Mouse (Mus musculus) lung, embryonic 16.5 days (tissue): ENCODE measurements around the gene A930018P22Rik. TPM values are rescaled to one million over a fixed set of nuclear protein-coding genes. Genes with fewer than 3 reads are reported as not detected.

Experiments
- ATAC-seq: fragments of 200-750 bp; cut with Nextera tagmentation; 2 replicates; pipeline ENCODE4 v1.8.0; 2017; ENCODE audit warnings: low read depth, mild to moderate bottlenecking, moderate library complexity
- H3K27ac ChIP-seq: fragments of 300-500 bp; sonication (generic); 2 replicates; pipeline ENCODE4 v1.5.1; 2014; ENCODE audit warnings: mild to moderate bottlenecking, control low read depth, low read length
- H3K27me3 ChIP-seq: fragments of 300-500 bp; sonication (generic); 2 replicates; pipeline ENCODE4 v1.6.1; 2014; ENCODE audit warnings: low read depth, low read length, mixed read lengths; ENCODE audit not compliant: control insufficient read depth, insufficient read depth
- H3K36me3 ChIP-seq: fragments of 300-500 bp; sonication (generic); 2 replicates; pipeline ENCODE4 v1.6.1; 2014; ENCODE audit warnings: low read length; ENCODE audit not compliant: control insufficient read depth, insufficient read depth
- H3K4me1 ChIP-seq: fragments of 300-500 bp; sonication (generic); replicated peaks from 2 replicates; pipeline ENCODE4 v1.6.1; 2014; ENCODE audit warnings: low read length, mixed read lengths; ENCODE audit not compliant: control insufficient read depth, insufficient read depth
- H3K4me2 ChIP-seq: fragments of 300-500 bp; sonication (generic); 2 replicates; pipeline ENCODE4 v1.6.1; 2014; ENCODE audit warnings: low read depth, low read length, control low read depth
- H3K4me3 ChIP-seq: fragments of 300-500 bp; sonication (generic); 2 replicates; pipeline ENCODE4 v1.5.1; 2014; ENCODE audit warnings: mild to moderate bottlenecking, low read length, control low read depth
- H3K9ac ChIP-seq: fragments of 300-500 bp; sonication (generic); 2 replicates; pipeline ENCODE4 v1.6.1; 2014; ENCODE audit warnings: low read length, control low read depth
- H3K9me3 ChIP-seq: fragments of 300-500 bp; sonication (generic); 2 replicates; pipeline ENCODE4 v1.6.1; 2016; ENCODE audit warnings: low read length; ENCODE audit not compliant: control insufficient read depth
- WGBS: fragments of 180-500 bp; shearing (Covaris S2); extraction: QIAGEN DNeasy Blood & Tissue Kit; methylation state at CpG from one replicate; pipeline ENCODE4 v1.1.7; 2014; 5-methylcytosine and 5-hydroxymethylcytosine counted together
- polyA plus RNA-seq: library from polyadenylated mRNA; unstranded; fragments of >200 nt; fragmentation: Nextera tagmentation; extraction: Ambion mirVana; gene quantifications from 2 replicates; pipeline ENCODE4 v1.2.1, GENCODE M21; 2015

A930018P22Rik gene
- polyA plus RNA-seq, 1 experiment from 2014 or later = not detected

DNA sequence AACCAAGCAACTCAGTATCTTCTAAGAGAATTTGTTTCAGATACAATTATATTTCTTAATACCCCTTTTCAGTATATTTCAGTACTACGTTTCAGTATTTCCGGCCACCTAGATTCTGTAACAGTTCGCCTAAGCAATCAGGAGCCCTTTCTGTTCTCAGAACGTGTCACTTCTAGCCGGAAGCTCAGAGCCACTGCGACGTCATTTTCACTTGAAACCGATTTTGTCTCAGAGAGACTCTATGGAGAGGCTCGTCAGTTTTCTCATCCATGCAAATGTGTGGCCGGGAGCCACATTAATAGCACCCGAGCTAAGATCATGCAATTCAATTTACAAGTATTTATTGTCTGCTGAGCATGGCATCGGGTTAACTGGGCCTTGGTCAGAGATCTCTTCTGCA, 21.4 kb downstream of the A930018P22Rik start:
- Histone ChIP-seq H3K27ac (no peak overlapping the region), H3K36me3 (no peaks in the 10 kb centered on the region), H3K4me1 (no peaks in the 10 kb centered on the region), H3K9me3 (no peaks in the 10 kb centered on the region), H3K9ac (no peak overlapping the region), H3K4me3 (no peak overlapping the region), H3K27me3 (no peaks in the 10 kb centered on the region), H3K4me2 (no peak overlapping the region)
- ATAC-seq = no peak
- 85% methylated on average over 12 of the region's 12 CpGs for WGBS

DNA sequence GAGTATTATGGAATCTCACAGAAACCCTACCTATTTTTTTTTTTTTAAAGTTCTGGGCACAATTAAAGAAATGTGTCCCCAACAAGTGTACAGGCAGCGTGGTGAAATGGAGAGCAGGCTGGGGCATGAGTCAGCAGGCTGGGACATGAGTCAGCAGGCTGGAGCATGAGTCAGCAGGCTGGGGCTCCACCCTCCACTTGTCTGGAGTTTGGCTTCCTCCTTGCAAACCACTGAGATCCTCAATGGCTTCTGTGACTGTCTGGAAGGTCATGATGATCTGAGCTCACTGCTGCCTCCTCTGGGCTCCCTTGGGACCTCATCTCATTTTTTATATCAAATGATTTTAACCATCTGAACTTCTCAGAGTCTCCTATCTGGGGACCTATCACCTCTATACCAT, 23.4 kb downstream of the A930018P22Rik start:
- Histone ChIP-seq H3K4me3 (no peak overlapping the region), H3K36me3 (no peaks in the 10 kb centered on the region), H3K4me2 (no peak overlapping the region), H3K27ac (no peak overlapping the region), H3K9ac (no peak overlapping the region), H3K9me3 (no peaks in the 10 kb centered on the region), H3K27me3 (no peaks in the 10 kb centered on the region), H3K4me1 (no peaks in the 10 kb centered on the region)
- no peak for ATAC-seq
- 74% methylated on average over 1 of the region's 1 CpGs for WGBS

DNA sequence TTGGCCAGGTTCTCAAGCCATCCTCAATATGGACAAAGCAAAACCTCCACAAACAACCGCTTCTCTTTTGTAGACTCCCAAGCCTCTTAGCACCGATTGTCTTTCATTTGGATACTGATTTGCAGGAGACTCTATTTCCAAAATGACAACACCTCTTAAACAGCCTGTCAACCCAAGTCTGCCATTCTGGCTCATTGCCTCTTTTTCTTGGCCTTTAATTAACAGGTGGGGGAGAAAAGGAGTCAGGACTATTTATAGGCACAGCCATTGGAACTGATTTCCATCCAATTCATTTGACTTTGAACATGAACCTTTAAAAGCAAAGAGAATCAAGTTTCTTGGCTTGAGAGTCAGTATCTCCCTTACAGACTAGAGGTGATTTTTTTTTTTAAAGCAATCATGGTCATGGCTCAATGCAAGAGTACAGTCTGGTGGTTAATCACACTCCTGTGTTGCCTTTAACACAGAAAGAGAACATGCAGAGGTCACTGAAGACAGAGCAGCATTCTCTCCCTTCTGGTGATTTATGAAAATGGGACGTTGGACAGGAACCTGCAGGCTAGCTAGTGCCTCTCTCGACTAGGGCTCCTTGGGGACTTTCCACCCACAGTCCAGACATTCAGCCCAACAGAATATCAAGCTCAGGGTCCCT, 25.5 kb downstream of the A930018P22Rik start:
- Histone ChIP-seq H3K9ac (no peak overlapping the region), H3K36me3 (no peaks in the 10 kb centered on the region), H3K4me1 (no peaks in the 10 kb centered on the region), H3K27me3 (no peaks in the 10 kb centered on the region), H3K27ac (no peak overlapping the region), H3K9me3 (no peaks in the 10 kb centered on the region), H3K4me2 (no peak overlapping the region), H3K4me3 (no peak overlapping the region)
- WGBS = 66% methylated on average over 4 of the region's 4 CpGs
- ATAC-seq = no peak

DNA sequence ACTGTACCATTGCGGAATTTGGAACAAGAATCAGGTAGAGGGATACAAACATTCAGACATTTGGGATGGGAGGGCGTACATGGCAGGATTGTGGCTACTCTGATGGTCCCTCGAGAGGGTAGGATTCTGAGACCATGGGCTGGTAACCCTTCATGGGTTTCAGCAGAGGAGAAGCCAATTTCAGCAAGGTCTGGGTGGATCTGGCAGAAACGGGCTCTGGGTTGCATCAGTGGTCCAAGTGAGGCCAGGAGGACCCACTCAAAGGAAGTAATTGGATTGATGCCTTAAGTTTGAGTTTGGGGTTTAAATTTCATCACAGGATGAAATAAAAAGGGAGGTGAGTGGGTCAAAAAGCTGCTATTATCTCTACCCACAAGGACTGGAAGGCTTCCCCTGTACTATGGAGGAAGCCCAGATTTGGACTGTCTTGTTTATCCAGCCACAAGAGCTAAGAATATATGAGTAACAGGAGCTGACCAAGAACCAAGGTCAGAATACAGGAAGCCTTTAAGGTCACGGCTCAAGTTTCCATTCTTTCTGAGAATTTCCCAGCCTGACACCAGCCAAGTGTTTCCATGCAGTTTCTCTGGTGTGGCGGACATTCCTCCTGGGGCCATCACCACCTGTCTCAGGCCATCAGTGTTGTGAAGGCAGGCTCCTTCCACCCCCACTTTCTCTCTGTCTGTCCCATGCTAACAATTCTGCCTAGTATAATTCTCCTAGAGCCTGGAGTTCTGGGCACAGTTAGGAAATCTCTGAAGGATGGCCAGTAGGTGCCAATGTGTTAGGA, 28.2 kb downstream of the A930018P22Rik start:
- Histone ChIP-seq H3K4me1 (no peaks in the 10 kb centered on the region), H3K36me3 (no peaks in the 10 kb centered on the region), H3K4me3 (no peak overlapping the region), H3K9ac (no peak overlapping the region), H3K27me3 (no peaks in the 10 kb centered on the region), H3K27ac (no peak overlapping the region), H3K9me3 (no peaks in the 10 kb centered on the region), H3K4me2 (no peak overlapping the region)
- ATAC-seq = no peak
- 80% methylated on average over 6 of the region's 6 CpGs for WGBS

DNA sequence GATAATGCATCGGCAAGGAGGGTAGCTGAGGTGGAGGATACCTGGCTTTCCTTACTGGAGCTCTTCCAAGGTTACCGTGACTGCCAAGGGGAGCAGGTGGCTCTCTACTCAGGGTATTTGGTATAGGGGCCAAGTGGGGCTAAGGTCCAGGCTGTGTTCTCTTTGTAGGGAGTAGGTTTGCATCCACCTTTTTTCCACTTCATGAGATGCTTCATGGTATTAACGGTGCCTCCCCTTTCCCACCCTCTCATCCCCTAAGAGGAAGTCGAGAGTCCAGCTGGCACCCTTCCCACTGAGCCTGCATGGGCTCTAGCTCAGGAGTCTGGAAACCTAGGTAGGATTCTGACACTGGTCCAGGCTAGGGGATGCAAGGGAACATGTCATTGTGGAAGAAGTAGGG, 30.8 kb downstream of the A930018P22Rik start:
- no peak for ATAC-seq

DNA sequence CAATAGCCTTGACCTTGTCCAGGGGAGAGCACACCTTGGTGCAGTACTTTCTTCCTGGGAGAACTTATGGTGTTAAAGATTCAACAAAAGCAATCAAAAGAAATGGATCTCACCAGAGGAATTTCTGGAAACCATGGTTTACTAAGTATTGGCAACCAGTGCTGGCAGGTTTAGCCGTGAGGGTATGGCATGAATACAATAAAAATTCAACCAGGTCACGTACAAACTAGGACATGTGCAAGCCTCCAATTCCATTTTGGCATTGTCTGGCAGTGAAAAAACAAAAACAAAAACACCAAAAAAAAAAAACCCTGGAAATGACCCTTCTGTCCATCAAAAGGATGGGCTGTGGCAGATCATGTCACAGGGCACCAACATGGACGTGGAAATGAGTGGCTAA, 31.3 kb downstream of the A930018P22Rik start:
- 77% methylated on average over 3 of the region's 3 CpGs for WGBS
- no peak overlapping the region for H3K9ac ChIP-seq
- H3K27me3 ChIP-seq = no peaks in the 10 kb centered on the region
- H3K4me3 ChIP-seq = no peak overlapping the region
- no peaks in the 10 kb centered on the region for H3K36me3 ChIP-seq
- H3K27ac ChIP-seq = no peak overlapping the region
- no peaks in the 10 kb centered on the region for H3K9me3 ChIP-seq
- ATAC-seq = no peak
- no peak overlapping the region for H3K4me2 ChIP-seq
- H3K4me1 ChIP-seq = no peaks in the 10 kb centered on the region

More for the DNA sequence above, 30.8 kb downstream of the A930018P22Rik start:
- H3K4me2 ChIP-seq = no peak overlapping the region
- no peaks in the 10 kb centered on the region for H3K9me3 ChIP-seq
- H3K27ac ChIP-seq = no peak overlapping the region
- no peaks in the 10 kb centered on the region for H3K4me1 ChIP-seq
- H3K36me3 ChIP-seq = no peaks in the 10 kb centered on the region
- WGBS = 73% methylated on average over 4 of the region's 4 CpGs
- H3K4me3 ChIP-seq = no peak overlapping the region
- no peaks in the 10 kb centered on the region for H3K27me3 ChIP-seq
- H3K9ac ChIP-seq = no peak overlapping the region

DNA sequence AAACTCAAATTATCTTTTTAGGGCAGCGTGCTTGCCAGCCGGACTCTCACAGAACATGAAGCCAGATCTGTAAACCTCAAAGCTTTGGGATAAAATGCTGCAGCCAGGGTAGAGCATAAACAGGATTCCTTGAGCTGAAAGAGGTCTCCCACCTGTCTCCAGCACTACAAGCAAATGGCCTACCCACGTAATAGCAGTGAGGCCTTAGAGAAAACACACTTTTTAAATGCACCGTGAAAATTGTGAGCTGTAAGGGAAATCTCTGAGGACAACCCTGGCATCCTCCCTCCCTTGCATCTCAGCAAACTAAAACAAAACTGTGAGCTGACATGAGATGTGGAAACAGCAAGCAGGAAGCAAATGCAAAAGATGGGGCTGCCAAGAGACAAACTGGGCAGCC, 35.3 kb downstream of the A930018P22Rik start:
- H3K27ac ChIP-seq = no peak overlapping the region
- H3K27me3 ChIP-seq = no peaks in the 10 kb centered on the region
- H3K36me3 ChIP-seq = no peaks in the 10 kb centered on the region
- WGBS = 65% methylated on average over 4 of the region's 4 CpGs
- H3K4me1 ChIP-seq = no peaks in the 10 kb centered on the region
- no peak for ATAC-seq
- no peaks in the 10 kb centered on the region for H3K9me3 ChIP-seq
- no peak overlapping the region for H3K9ac ChIP-seq
- no peak overlapping the region for H3K4me3 ChIP-seq
- H3K4me2 ChIP-seq = no peak overlapping the region

DNA sequence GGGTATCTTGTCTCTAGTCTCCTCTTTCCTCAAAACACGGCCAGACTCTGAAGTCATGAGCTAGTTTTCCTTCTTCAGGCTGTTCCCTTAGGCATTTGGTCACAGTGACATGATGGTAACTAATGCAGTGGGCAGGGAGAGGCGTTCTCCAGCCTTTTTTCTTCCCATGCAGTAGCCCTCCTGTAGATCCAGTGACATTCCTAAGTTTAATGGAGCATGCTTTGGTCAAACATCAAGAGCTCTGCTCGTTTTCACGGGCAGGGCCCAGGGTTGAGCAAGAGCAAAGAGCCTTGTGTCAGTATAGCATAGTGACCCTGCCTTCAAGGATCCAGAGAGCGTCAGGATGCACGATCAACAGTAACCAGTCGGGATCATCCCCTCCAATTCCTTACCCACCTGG, 40.8 kb downstream of the A930018P22Rik start:
- no peaks in the 10 kb centered on the region for H3K36me3 ChIP-seq
- ATAC-seq = no peak
- H3K9ac ChIP-seq = no peak overlapping the region
- no peaks in the 10 kb centered on the region for H3K4me1 ChIP-seq
- no peaks in the 10 kb centered on the region for H3K9me3 ChIP-seq
- no peak overlapping the region for H3K4me3 ChIP-seq
- no peak overlapping the region for H3K4me2 ChIP-seq
- H3K27ac ChIP-seq = no peak overlapping the region
- whole genome bisulfite sequencing = 77% methylated on average over 7 of the region's 7 CpGs
- H3K27me3 ChIP-seq = no peaks in the 10 kb centered on the region

DNA sequence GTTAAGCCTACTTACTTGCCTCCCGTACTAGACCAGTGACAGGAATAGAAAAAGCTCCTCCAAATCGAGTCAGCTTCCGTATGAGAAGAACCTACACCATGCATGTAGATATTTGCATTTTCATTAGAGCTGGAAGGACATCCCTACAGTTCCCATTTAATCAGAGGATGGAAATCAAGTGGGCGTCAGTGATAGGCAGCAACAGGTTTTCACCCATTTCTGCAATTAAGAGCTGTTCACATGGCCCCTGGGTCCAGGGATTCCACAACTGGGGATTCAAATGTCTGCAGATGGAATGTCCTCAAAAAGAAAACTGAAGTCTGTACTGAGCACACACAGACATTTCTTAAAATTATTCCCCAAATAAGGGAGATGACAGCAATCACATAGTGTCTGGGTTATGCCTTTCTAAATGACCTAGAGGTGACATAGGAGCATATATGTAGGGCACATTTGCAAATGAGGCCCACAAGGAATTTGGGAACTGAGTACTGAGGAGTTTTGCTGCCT, 41.5 kb downstream of the A930018P22Rik start:
- Histone ChIP-seq H3K27ac (no peak overlapping the region), H3K4me1 (no peaks in the 10 kb centered on the region), H3K4me2 (no peak overlapping the region), H3K36me3 (no peaks in the 10 kb centered on the region), H3K9me3 (no peaks in the 10 kb centered on the region), H3K27me3 (no peaks in the 10 kb centered on the region), H3K4me3 (no peak overlapping the region), H3K9ac (no peak overlapping the region)
- 83% methylated on average over 4 of the region's 4 CpGs for WGBS
- ATAC-seq = no peak
